Mouse (Mus musculus): ENCODE measurements at regions not wholly inside any gene's neighbourhood (a gene's known extent, or its start where the extent isn't known, plus 50 kb on each side); places are given as distances from the start of the nearest gene placed in this dataset.

GRCm38 (mm10) chr10:37079535-37079934 is 59.2 kb downstream of the Marcks start:
- DNase-seq = no peak

GRCm38 (mm10) chr10:37078439-37078838 is 60.3 kb downstream of the Marcks start:
- DNase-seq = peak; percentile 50

GRCm38 (mm10) chr10:37077741-37078140 is 61.0 kb downstream of the Marcks start:
- no peak for DNase-seq

GRCm38 (mm10) chr10:37072834-37073233 is 65.9 kb downstream of the Marcks start:
- DNase-seq = peak; percentile 83

GRCm38 (mm10) chr10:37072061-37072460 is 66.7 kb downstream of the Marcks start:
- no peak for DNase-seq

- no peak for DNase-seq
Observed at GRCm38 (mm10) chr10:37071420-37071819, 67.3 kb downstream of the Marcks start.
